Mouse (Mus musculus) MEL (cell line): ENCODE data around the gene Ehbp1l1. TPM values are rescaled to one million over a fixed set of nuclear protein-coding genes. Genes with fewer than 3 reads are reported as not detected.
A peak's percentile ranks its signal among the peaks of the same experiment; 100 is the strongest.

Experiments
- DNase-seq: peaks from one replicate; pipeline ENCODE4 v3.0.0; 2011; ENCODE audit warnings: low read depth, low spot score
- H3K27ac ChIP-seq: 2 replicates; pipeline ENCODE4 v1.5.1; 2012; ENCODE audit warnings: low read depth, mild to moderate bottlenecking, control low read depth, low read length, moderate library complexity; ENCODE audit not compliant: control insufficient read depth
- H3K27me3 ChIP-seq, 2 experiments: fragments of 150-350 bp in 1 of 2; sonication (generic) in 1 of 2; 2 replicates each; pipeline ENCODE4 v1.6.1; 2012; ENCODE audit warnings: low read length in 2 of 2, mild to moderate bottlenecking in 2 of 2, improper control_type of control experiment in 1 of 2, moderate library complexity in 1 of 2; ENCODE audit not compliant: insufficient read depth in 2 of 2, control insufficient read depth in 1 of 2
- H3K36me3 ChIP-seq, 2 experiments: 2 replicates each; pipeline ENCODE4 v1.6.1; 2012 to 2014; ENCODE audit warnings: low read length in 2 of 2, improper control_type of control experiment in 1 of 2, inconsistent platforms in 1 of 2, mild to moderate bottlenecking in 1 of 2; ENCODE audit not compliant: insufficient read depth in 2 of 2, control insufficient read depth in 1 of 2
- H3K4me1 ChIP-seq, 2 experiments: fragments of 150-350 bp in 1 of 2; sonication (generic) in 1 of 2; 2 replicates each; pipeline ENCODE4 v1.6.1; 2012; ENCODE audit warnings: low read length in 2 of 2, improper control_type of control experiment in 1 of 2, mild to moderate bottlenecking in 1 of 2; ENCODE audit not compliant: insufficient read depth in 2 of 2, control insufficient read depth in 1 of 2
- H3K4me3 ChIP-seq, 2 experiments: fragments of 150-350 bp in 1 of 2; sonication (generic) in 1 of 2; 2 replicates each; pipeline ENCODE4 v1.5.1; 2012; ENCODE audit warnings: low read depth in 2 of 2, low read length in 2 of 2, mild to moderate bottlenecking in 2 of 2, moderate library complexity in 2 of 2, control low read depth in 1 of 2, improper control_type of control experiment in 1 of 2; ENCODE audit not compliant: control insufficient read depth in 1 of 2, insufficient read depth in 1 of 2
- H3K79me2 ChIP-seq: 2 replicates; pipeline ENCODE4 v1.6.1; 2012; ENCODE audit warnings: mild to moderate bottlenecking, low read length, moderate library complexity; ENCODE audit not compliant: control insufficient read depth, poor library complexity, insufficient read depth
- H3K9ac ChIP-seq: 2 replicates; pipeline ENCODE4 v1.6.1; 2012; ENCODE audit warnings: low read depth, mild to moderate bottlenecking, control low read depth, low read length, moderate library complexity; ENCODE audit not compliant: control insufficient read depth, poor library complexity, severe bottlenecking
- H3K9me3 ChIP-seq: fragments of 150-350 bp; sonication (generic); replicated peaks from 2 replicates; pipeline ENCODE4 v1.6.1; 2012; ENCODE audit warnings: mild to moderate bottlenecking, low read length, improper control_type of control experiment, moderate library complexity; ENCODE audit not compliant: insufficient read depth
- BHLHE40 ChIP-seq: IDR thresholded peaks from 2 replicates; pipeline ENCODE4 v1.6.1; 2012; ENCODE audit warnings: low read depth, mild to moderate bottlenecking, inconsistent platforms, low read length, improper control_type of control experiment, borderline replicate concordance
- CHD1 ChIP-seq: IDR thresholded peaks from 2 replicates; pipeline ENCODE4 v1.6.1; 2012; ENCODE audit warnings: low read depth, mild to moderate bottlenecking, inconsistent platforms, low read length, improper control_type of control experiment
- CTCF ChIP-seq, 3 experiments: IDR thresholded peaks in 2 of 3; conservative IDR thresholded peaks in 1 of 3; 2 replicates each; pipeline ENCODE4 v1.5.1; 2011 to 2012; ENCODE audit warnings: low read length in 3 of 3, low read depth in 2 of 3, mild to moderate bottlenecking in 2 of 3, improper control_type of control experiment in 1 of 3, inconsistent platforms in 1 of 3, mixed read lengths in 1 of 3, moderate library complexity in 1 of 3; ENCODE audit not compliant: control insufficient read depth in 1 of 3, insufficient read depth in 1 of 3, poor library complexity in 1 of 3, severe bottlenecking in 1 of 3
- E2F4 ChIP-seq: IDR thresholded peaks from 2 replicates; pipeline ENCODE4 v1.6.1; 2011; ENCODE audit warnings: low read depth, low read length, improper control_type of control experiment, borderline replicate concordance
- ELF1 ChIP-seq: IDR thresholded peaks from 2 replicates; pipeline ENCODE4 v1.6.1; 2014; ENCODE audit warnings: low read depth, mild to moderate bottlenecking, inconsistent platforms, low read length, improper control_type of control experiment, moderate library complexity
- EP300 ChIP-seq, 2 experiments: IDR thresholded peaks; 2 replicates each; pipeline ENCODE4 v1.6.1; 2011; ENCODE audit warnings: improper control_type of control experiment in 2 of 2, low read length in 2 of 2, low read depth in 1 of 2, mild to moderate bottlenecking in 1 of 2
- ETS1 ChIP-seq: IDR thresholded peaks from 2 replicates; pipeline ENCODE4 v1.6.1; 2012; ENCODE audit warnings: low read depth, mild to moderate bottlenecking, inconsistent platforms, low read length, improper control_type of control experiment, moderate library complexity
- GABPA ChIP-seq: IDR thresholded peaks from 2 replicates; pipeline ENCODE4 v1.6.1; 2012; ENCODE audit warnings: low read depth, mild to moderate bottlenecking, inconsistent platforms, low read length, improper control_type of control experiment, moderate library complexity
- GATA1 ChIP-seq: IDR thresholded peaks from 2 replicates; pipeline ENCODE4 v1.6.1; 2011; ENCODE audit warnings: low read depth, low read length, improper control_type of control experiment
- HCFC1 ChIP-seq: IDR thresholded peaks from 2 replicates; pipeline ENCODE4 v1.6.1; 2012; ENCODE audit warnings: low read depth, mild to moderate bottlenecking, inconsistent platforms, low read length, improper control_type of control experiment, moderate library complexity
- JUND ChIP-seq: IDR thresholded peaks from 2 replicates; pipeline ENCODE4 v1.6.1; 2011; ENCODE audit warnings: low read depth, mild to moderate bottlenecking, improper control_type of control experiment, low read length
- KAT2A ChIP-seq: conservative IDR thresholded peaks from 2 replicates; pipeline ENCODE4 v1.6.1; 2012; ENCODE audit warnings: low read depth, low read length, improper control_type of control experiment, inconsistent platforms
- MAX ChIP-seq: IDR thresholded peaks from 2 replicates; pipeline ENCODE4 v1.6.1; 2011; ENCODE audit warnings: low read length, improper control_type of control experiment
- MAZ ChIP-seq: IDR thresholded peaks from 2 replicates; pipeline ENCODE4 v1.6.1; 2012; ENCODE audit warnings: low read depth, mild to moderate bottlenecking, inconsistent platforms, low read length, improper control_type of control experiment
- MEF2A ChIP-seq: IDR thresholded peaks from 2 replicates; pipeline ENCODE4 v1.6.1; 2014; ENCODE audit warnings: low read depth, mild to moderate bottlenecking, inconsistent platforms, low read length, improper control_type of control experiment; ENCODE audit not compliant: poor library complexity, insufficient replicate concordance, severe bottlenecking; ENCODE audit errors: extremely low read depth
- MXI1 ChIP-seq: IDR thresholded peaks from 2 replicates; pipeline ENCODE4 v1.6.1; 2011; ENCODE audit warnings: mild to moderate bottlenecking, low read depth, low read length, improper control_type of control experiment
- MYB ChIP-seq: IDR thresholded peaks from 2 replicates; pipeline ENCODE4 v1.6.1; 2011; ENCODE audit warnings: mild to moderate bottlenecking, low read depth, low read length, improper control_type of control experiment
- MYC ChIP-seq: IDR thresholded peaks from 2 replicates; pipeline ENCODE4 v1.6.1; 2011; ENCODE audit warnings: low read depth, mild to moderate bottlenecking, low read length, improper control_type of control experiment, moderate library complexity
- NELFE ChIP-seq: IDR thresholded peaks from 2 replicates; pipeline ENCODE4 v1.6.1; 2011; ENCODE audit warnings: low read depth, low read length, improper control_type of control experiment
- NRF1 ChIP-seq: IDR thresholded peaks from 2 replicates; pipeline ENCODE4 v1.6.1; 2014; ENCODE audit warnings: low read depth, mild to moderate bottlenecking, inconsistent platforms, low read length, improper control_type of control experiment, moderate library complexity; ENCODE audit not compliant: poor library complexity, insufficient read depth, severe bottlenecking
- POLR2A ChIP-seq, 2 experiments: IDR thresholded peaks; 2 replicates each; pipeline ENCODE4 v1.6.1; 2011 to 2012; ENCODE audit warnings: low read length in 2 of 2, mild to moderate bottlenecking in 2 of 2, control low read depth in 1 of 2, improper control_type of control experiment in 1 of 2, low read depth in 1 of 2, moderate library complexity in 1 of 2; ENCODE audit not compliant: control insufficient read depth in 1 of 2, insufficient read depth in 1 of 2, poor library complexity in 1 of 2
- POLR2AphosphoS5 ChIP-seq: IDR thresholded peaks from 2 replicates; pipeline ENCODE4 v1.6.1; 2012; ENCODE audit warnings: low read depth, borderline replicate concordance, mild to moderate bottlenecking, inconsistent platforms, low read length, moderate library complexity, mixed read lengths
- RAD21 ChIP-seq: IDR thresholded peaks from 2 replicates; pipeline ENCODE4 v1.6.1; 2011; ENCODE audit warnings: mild to moderate bottlenecking, low read depth, low read length, improper control_type of control experiment
- RCOR1 ChIP-seq: IDR thresholded peaks from 2 replicates; pipeline ENCODE4 v1.6.1; 2012; ENCODE audit warnings: low read depth, mild to moderate bottlenecking, inconsistent platforms, low read length, improper control_type of control experiment
- SIN3A ChIP-seq: IDR thresholded peaks from 2 replicates; pipeline ENCODE4 v1.6.1; 2012; ENCODE audit warnings: low read length, improper control_type of control experiment, inconsistent platforms
- SMC3 ChIP-seq: IDR thresholded peaks from 2 replicates; pipeline ENCODE4 v1.6.1; 2011; ENCODE audit warnings: low read depth, low read length, improper control_type of control experiment
- TAL1 ChIP-seq: IDR thresholded peaks from 2 replicates; pipeline ENCODE4 v1.6.1; 2012; ENCODE audit warnings: mild to moderate bottlenecking, inconsistent platforms, low read length, moderate library complexity, mixed read lengths
- TCF12 ChIP-seq: IDR thresholded peaks from 2 replicates; pipeline ENCODE4 v1.6.1; 2014; ENCODE audit warnings: low read depth, mild to moderate bottlenecking, inconsistent platforms, low read length, improper control_type of control experiment, moderate library complexity
- UBTF ChIP-seq: IDR thresholded peaks from 2 replicates; pipeline ENCODE4 v1.6.1; 2012; ENCODE audit warnings: low read depth, mild to moderate bottlenecking, inconsistent platforms, low read length, improper control_type of control experiment, moderate library complexity, borderline replicate concordance; ENCODE audit not compliant: insufficient read depth
- USF1 ChIP-seq: IDR thresholded peaks from 2 replicates; pipeline ENCODE4 v1.6.1; 2014; ENCODE audit warnings: low read depth, mild to moderate bottlenecking, inconsistent platforms, low read length, improper control_type of control experiment, moderate library complexity
- ZC3H11A ChIP-seq: IDR thresholded peaks from 2 replicates; pipeline ENCODE4 v1.6.1; 2012; ENCODE audit warnings: low read depth, mild to moderate bottlenecking, inconsistent platforms, low read length, improper control_type of control experiment
- ZKSCAN1 ChIP-seq: IDR thresholded peaks from 2 replicates; pipeline ENCODE4 v1.6.1; 2012; ENCODE audit warnings: low read depth, mild to moderate bottlenecking, inconsistent platforms, low read length, improper control_type of control experiment, moderate library complexity
- ZNF384 ChIP-seq: IDR thresholded peaks from 2 replicates; pipeline ENCODE4 v1.6.1; 2012; ENCODE audit warnings: low read depth, mild to moderate bottlenecking, inconsistent platforms, low read length, improper control_type of control experiment
- polyA plus RNA-seq, 2 experiments: library from polyadenylated mRNA; stranded (reverse) in 1 of 2; unstranded in 1 of 2; fragments of >175 nt in 1 of 2; fragments of >200 nt in 1 of 2; gene quantifications; 2 replicates each; pipeline versions ENCODE4 v1.2.1 to v1.2.4; 2012; ENCODE audit warnings: low replicate concordance in 2 of 2, low read depth in 1 of 2; ENCODE audit not compliant: insufficient read length in 2 of 2, insufficient read depth in 1 of 2, missing spikeins in 1 of 2
- total RNA-seq: library from RNA; depleted of rRNA; stranded (reverse); fragments of 300-350 nt; gene quantifications from 2 replicates; pipeline ENCODE4 v1.2.3, GENCODE M21; 2012

The Ehbp1l1 gene
- total and polyA plus RNA-seq, 3 experiments, result 63.2 to 113 (median 77.3) TPM

DNA sequence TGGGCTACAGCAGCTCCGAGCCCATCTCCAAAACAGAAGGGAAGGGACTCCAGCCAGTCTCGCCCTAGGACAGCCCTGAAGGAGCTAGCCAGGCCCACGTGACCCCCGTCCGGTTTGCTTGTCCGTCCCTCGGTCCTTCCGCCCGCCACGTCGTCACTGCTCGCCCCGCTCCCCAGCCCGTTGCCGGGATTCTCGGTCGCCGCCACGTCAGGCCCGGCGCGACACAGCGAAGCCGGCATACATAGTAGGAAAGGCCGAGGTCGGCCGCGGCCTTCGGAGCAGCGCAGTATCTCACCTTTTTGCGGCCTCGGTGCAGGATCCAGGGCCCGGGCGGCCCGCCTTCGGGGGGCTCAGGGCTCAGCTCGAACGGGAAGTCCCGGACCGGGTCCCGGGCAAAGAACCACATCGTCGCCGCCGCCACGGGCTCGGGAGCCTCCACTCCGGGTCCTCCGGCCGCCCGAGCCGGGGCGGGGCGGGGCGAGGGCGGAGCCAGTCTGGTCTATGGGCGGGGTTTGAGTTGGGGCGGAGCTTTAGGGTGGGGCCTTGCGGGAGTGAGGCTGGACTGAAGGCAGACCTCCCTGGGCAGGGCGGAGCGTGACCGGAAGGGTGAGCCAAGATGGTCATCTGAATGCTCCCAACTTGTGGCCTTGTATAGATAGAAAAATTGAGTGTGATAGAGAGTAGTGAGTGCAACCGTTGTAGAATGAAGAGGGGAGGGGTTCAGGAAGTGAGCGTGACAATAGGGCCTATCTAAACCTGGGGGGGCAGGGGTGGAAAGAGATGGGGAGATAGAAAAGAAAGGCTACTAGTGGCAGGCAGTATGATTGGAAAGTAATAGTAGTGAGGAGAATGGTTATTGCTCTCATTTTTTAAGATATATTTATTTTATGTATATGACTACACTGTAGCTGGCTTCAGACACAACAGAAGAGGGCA lies 45.1 kb upstream of the Ehbp1l1 start, which contains the start of gene Scyl1:
Scyl1 (minus strand) TSS at position 495 of the 936 bp plus-strand sequence.
- H3K27ac ChIP-seq, result peak within 1 kb of the TSS; percentile 46
- H3K9me3 ChIP-seq, result no peaks in the 10 kb centered on the region
- peaks cover 12% of the 10 kb centered on the region for H3K79me2 ChIP-seq
- no peaks in the 10 kb centered on the region for H3K27me3 ChIP-seq
- H3K4me3 ChIP-seq, result peak within 1 kb of the TSS; percentile 73 to 94
- peaks cover 0 to 10% of the 10 kb centered on the region in 2 experiments; a peak in 1 of 4 replicates for H3K4me1 ChIP-seq
- peaks cover 0 to 2% of the 10 kb centered on the region in 2 experiments; a peak in 1 of 4 replicates for H3K36me3 ChIP-seq
- peak; percentile 89 for DNase-seq
- H3K9ac ChIP-seq, result peak within 1 kb of the TSS; percentile 94
- TF ChIP-seq MYC (0 out of 2 replicates have a peak, but pooled peaks have one; percentile 24), KAT2A (no peak; the same call in 1 of the 2 replicates), ETS1 (no peak), ZC3H11A (no peak), POLR2AphosphoS5 (no peak), TAL1 (no peak), EP300 (IDR thresholded peaks at IDR 0.05; ENCODE audit: low read depth in 1 of 2, low read length in 2 of 2) (0 out of 4 replicates have a peak, but pooled peaks of 1 of the 2 experiments have one; percentile 4), ZKSCAN1 (no peak), GABPA (no peak), MYB (no peak), SIN3A (peak; percentile 85), CHD1 (no peak), HCFC1 (peak; percentile 78), MEF2A (no peak), MAZ (no peak; the same call in 1 of the 2 replicates), TCF12 (peak; percentile 52; the same call in 1 of the 2 replicates), RAD21 (no peak), SMC3 (peak; percentile 4; the same call in 1 of the 2 replicates), NRF1 (0 out of 2 replicates have a peak, but pooled peaks have one; percentile 11), JUND (no peak), NELFE (peak; percentile 77), BHLHE40 (no peak; the same call in 1 of the 2 replicates), MAX (peak; percentile 76), GATA1 (0 out of 2 replicates have a peak, but pooled peaks have one; percentile 34), MXI1 (peak; percentile 82), E2F4 (no peak), CTCF (IDR thresholded peaks at IDR 0.05 in 2 of 3, conservative IDR thresholded peaks at IDR 0.05 in 1 of 3; ENCODE audit: control insufficient read depth in 1 of 3, insufficient read depth in 1 of 3, low read depth in 2 of 3, low read length in 3 of 3, poor library complexity in 1 of 3, severe bottlenecking in 1 of 3) (no peak), RCOR1 (no peak), UBTF (peak; percentile 100), ELF1 (peak; percentile 32; the same call in 1 of the 2 replicates), POLR2A (IDR thresholded peaks at IDR 0.05; ENCODE audit: control insufficient read depth in 1 of 2, insufficient read depth in 1 of 2, low read depth in 1 of 2, low read length in 2 of 2, poor library complexity in 1 of 2) (peak; percentile 38 to 74; a peak in 2 of 4 replicates), ZNF384 (no peak), USF1 (peak; percentile 89)
